Comparison of ENCODE assay signal across 8 mouse cellular contexts in the genomic region with DNA sequence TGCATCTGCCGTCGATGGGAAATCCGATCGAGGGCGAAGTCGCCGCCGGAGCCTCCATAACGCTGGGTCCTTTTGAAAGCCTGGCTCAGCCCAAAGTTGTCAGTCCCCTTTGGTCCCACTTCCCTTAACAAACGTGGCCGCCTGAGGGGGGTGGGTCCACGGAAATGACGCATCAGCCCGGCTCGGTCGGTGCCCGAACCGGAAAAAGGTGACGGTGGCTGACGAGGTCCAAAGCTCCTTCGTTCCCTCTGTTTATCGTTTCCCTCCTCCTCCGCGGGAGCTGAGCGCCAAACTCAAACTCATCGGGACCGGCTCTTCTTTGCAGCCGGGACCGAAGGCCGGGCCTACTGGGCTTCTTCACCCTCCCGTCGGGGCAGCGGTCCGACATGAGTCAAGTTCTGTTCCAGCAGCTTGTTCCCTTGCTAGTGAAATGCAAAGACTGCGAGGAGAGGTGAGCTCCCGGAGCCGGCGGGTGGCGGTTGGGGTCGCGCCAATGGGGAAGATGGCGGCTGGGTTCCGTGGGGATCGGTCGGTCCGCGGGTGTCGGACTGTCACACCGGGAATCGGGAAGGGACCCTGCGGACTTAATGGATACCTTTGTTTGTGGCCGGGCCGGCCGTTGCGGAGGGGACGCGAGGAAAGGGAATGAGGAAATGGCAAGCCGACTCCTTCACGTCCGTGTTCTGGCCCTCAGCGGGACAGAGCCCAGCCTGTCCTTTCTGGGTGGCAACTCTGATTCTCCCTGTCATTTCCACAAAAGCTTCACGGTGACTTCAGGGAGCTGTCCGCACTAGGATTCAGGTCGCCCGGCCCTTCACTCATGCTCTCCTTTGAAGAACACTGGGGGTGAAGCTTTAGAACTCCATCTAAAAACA. TPM values are rescaled to one million over a fixed set of nuclear protein-coding genes. Genes with fewer than 3 reads are reported as not detected.
DNase-seq lines count a peak whose midpoint lies in the region; ATAC-seq and TF ChIP-seq lines count a peak whose summit lies in the region.

Sass6 (plus strand) TSS at position 255 of the 875 bp plus-strand sequence.

- no peaks in the 10 kb centered on the region for H3K9me3 ChIP-seq in hindbrain, embryonic 13.5 days

- peak within 1 kb of the TSS; percentile 86 for H3K4me3 ChIP-seq in hindbrain, embryonic 13.5 days

- WGBS in hindbrain, embryonic 13.5 days, result under 1% methylated on average over 65 of the region's 65 CpGs

- H3K36me3 ChIP-seq in hindbrain, embryonic 13.5 days, result peaks cover 18% of the 10 kb centered on the region

- no peaks in the 10 kb centered on the region for H3K27me3 ChIP-seq in Patski
- H3K27me3 ChIP-seq in hindbrain, embryonic 13.5 days, result no peaks in the 10 kb centered on the region

- peak within 1 kb of the TSS; percentile 77 for H3K4me2 ChIP-seq in hindbrain, embryonic 13.5 days

- peaks cover 17% of the 10 kb centered on the region for H3K4me1 ChIP-seq in hindbrain, embryonic 13.5 days (replicated peaks)

- TF ChIP-seq CTCF in Patski (IDR thresholded peaks at IDR 0.05), result no peak

- CTCF ChIA-PET in Patski (lab: Charles Lee), result interaction anchor here (1.0 to 1.7 kb wide), 5 partner anchors 9 to 263 kb away, joined by 3 to 4 read pairs (median 3); partner anchors contain the start of gene Trmt13

- H3K9ac ChIP-seq in hindbrain, embryonic 13.5 days, result peak within 1 kb of the TSS; percentile 84

- peak within 1 kb of the TSS; percentile 92 for H3K27ac ChIP-seq in hindbrain, embryonic 13.5 days

- ATAC-seq in Patski, result peak; percentile 92
- ATAC-seq in hindbrain, embryonic 13.5 days (ENCODE audit: low FRiP score), result peak; percentile 98

- POLR2A ChIA-PET in Patski (lab: Charles Lee), result interaction anchor here (0.6 to 1.8 kb wide), 6 partner anchors 11 to 171 kb away, joined by 3 to 6 read pairs (median 4); partner anchors contain the start of genes Cdc14a and Dbt

- peak; percentile 99 for DNase-seq in Patski (ENCODE audit: low read depth, low spot score)
- DNase-seq in cerebellum, postnatal 14 days, result peak; percentile 98 to 100
- DNase-seq in frontal cortex, postnatal 14 days (ENCODE audit: low spot score in 2 of 2), result peak; percentile 94 to 98
- peak; percentile 94 to 99 for DNase-seq in layer of hippocampus, postnatal 25 days (ENCODE audit: extremely low spot score in 1 of 2, low spot score in 1 of 2)
- DNase-seq in lung, postnatal 25 days (ENCODE audit: low spot score), result peak; percentile 98
- peak; percentile 100 for DNase-seq in retina, embryonic 14.5 days (ENCODE audit: low spot score)
- DNase-seq in thymus, postnatal 4 days, result peak; percentile 99

- in situ Hi-C loops in Patski (cut with MboI; ENCODE audit: low pct_unique_long_range_greater_than_20kb), result loop anchor here (5.0 to 10.0 kb wide), 2 partner anchors 152 to 240 kb away; no protein-coding TSS in a partner anchor

RNA-seq across cellular contexts. Expression of gene Sass6, which starts in this region (rescaled TPM):
- 11.7 TPM for polyA plus RNA-seq in Patski (2021)
- 18.6 and 21.6 TPM in 2 replicates for polyA plus RNA-seq in hindbrain, embryonic 13.5 days (2015; fragmentation: Nextera tagmentation; extraction: Ambion mirVana)
- total RNA-seq in layer of hippocampus, postnatal 25 days (2021), result 10 to 100 TPM in 1 of 2 experiments, 1 to 10 TPM in 1; 7.9 to 10.5 TPM

Comparison
In these comparisons a context has a peak if more than half of its experiments do, and no peak if none do; other contexts are left out.
1. Peak in every context shown above with its lines: DNase-seq, ATAC-seq, H3K4me3 ChIP-seq and H3K27ac ChIP-seq.